Mouse (Mus musculus): ENCODE results near the gene Xrcc1. TPM values are rescaled to one million over a fixed set of nuclear protein-coding genes. Genes with fewer than 3 reads are reported as not detected.
A peak's percentile ranks its signal among the peaks of the same experiment; 100 is the strongest.

The Xrcc1 gene
- total RNA-seq (2012; rRNA removed) (128 and 136 TPM in 2 replicates), total RNA-seq (2014; rRNA removed) (81.7 and 86.3 TPM in 2 replicates), polyA plus RNA-seq (2012; ENCODE audit: insufficient read length, low read depth) (148 and 162 TPM in 2 replicates)

DNA sequence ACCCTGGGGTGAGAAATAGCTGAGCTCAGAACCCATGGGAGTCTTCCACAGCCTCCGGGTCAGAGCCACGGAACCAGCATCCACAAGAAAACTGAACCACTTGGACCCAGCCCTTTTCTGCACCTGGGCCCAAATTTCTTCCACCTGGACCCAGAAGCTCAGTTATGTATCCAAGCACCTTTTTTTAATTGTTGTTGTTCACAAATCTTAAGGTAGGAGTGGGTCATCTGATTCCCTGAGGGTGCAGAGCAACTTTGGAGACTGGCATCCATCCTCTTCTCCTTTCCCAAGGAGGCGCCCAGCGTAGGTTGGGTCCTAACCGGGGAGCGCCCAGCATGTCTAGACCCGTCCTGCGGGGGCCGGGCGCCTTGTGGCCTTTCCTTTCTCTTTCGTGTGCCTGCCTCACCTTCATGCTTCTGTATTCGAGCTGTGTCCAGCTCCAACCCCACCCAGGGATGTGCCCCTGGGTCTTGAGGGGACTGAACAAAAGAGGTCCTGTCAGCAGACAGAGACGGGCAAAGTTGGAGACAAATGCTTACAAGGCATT, at the start of gene Xrcc1, which contains the start of gene Pinlyp:
Gene Xrcc1, plus strand, starts transcription at position 222 of the 547 bp plus-strand sequence.
Gene Pinlyp, minus strand, starts transcription at position 51 of the 547 bp plus-strand sequence.
- dilution Hi-C loops (cut with MboI; ENCODE audit: extremely low pct_ligation_motif_present, extremely low pct_unique_long_range_greater_than_20kb, low sequenced_read_pairs): no loop called here
- Histone ChIP-seq H3K79me2 (replicated peaks; ENCODE audit: control insufficient read depth, extremely low read depth, insufficient read depth, poor library complexity, severe bottlenecking) (peaks cover 18% of the 10 kb centered on the region), H3K9ac (ENCODE audit: insufficient read depth, low read depth) (peak within 1 kb of the TSS; percentile 93), H3K27me3 (replicated peaks) (no peaks in the 10 kb centered on the region), H3K4me3 (replicated peaks in 1 of 3; ENCODE audit: low read depth in 2 of 3, low read length in 2 of 3, poor library complexity in 1 of 3) (peak within 1 kb of the TSS; percentile 70 to 97 (median 89)), H3K4me2 (ENCODE audit: insufficient read depth, low read depth, poor library complexity, severe bottlenecking) (peak within 1 kb of the TSS; percentile 71), H3K4me1 (ENCODE audit: control insufficient read depth in 1 of 2, insufficient read depth in 2 of 2) (peaks cover 3 to 45% of the 10 kb centered on the region in 2 experiments; a peak in 3 of 4 replicates), H3K9me3 (replicated peaks; ENCODE audit: low read length) (peaks cover 4% of the 10 kb centered on the region), H3K27ac (ENCODE audit: insufficient read depth, low read depth) (peak within 1 kb of the TSS; percentile 89), H3K36me3 (replicated peaks in 1 of 2; ENCODE audit: control insufficient read depth in 1 of 2, insufficient read depth in 1 of 2, low read length in 1 of 2) (peaks cover 16 to 35% of the 10 kb centered on the region in 2 experiments)
- TF ChIP-seq ZKSCAN1 (IDR thresholded peaks at IDR 0.05; ENCODE audit: borderline replicate concordance, low read depth, low read length) (no peak), POLR2A (IDR thresholded peaks at IDR 0.05; ENCODE audit: low read depth, low read length) (peak; percentile 10; the same call in 1 of the 2 replicates), MYC (IDR thresholded peaks at IDR 0.05; ENCODE audit: low read depth, low read length) (no peak), MAX (IDR thresholded peaks at IDR 0.05; ENCODE audit: low read length) (no peak), NELFE (IDR thresholded peaks at IDR 0.05; ENCODE audit: low read depth, low read length) (no peak), CHD1 (IDR thresholded peaks at IDR 0.05; ENCODE audit: low read depth, low read length) (peak; percentile 83; the same call in 1 of the 2 replicates), MAZ (IDR thresholded peaks at IDR 0.05; ENCODE audit: low read depth, low read length) (peak; percentile 53; the same call in 1 of the 2 replicates), MEF2A (IDR thresholded peaks at IDR 0.05; ENCODE audit: borderline replicate concordance, low read depth, low read length) (0 out of 2 replicates have a peak, but pooled peaks have one; percentile 10), POLR2AphosphoS2 (IDR thresholded peaks at IDR 0.05; ENCODE audit: low read depth, low read length) (no peak), IRF4 (IDR thresholded peaks at IDR 0.05; ENCODE audit: low read depth, low read length) (peak; percentile 32; the same call in 1 of the 2 replicates), EP300 (IDR thresholded peaks at IDR 0.05; ENCODE audit: low read length) (0 out of 2 replicates have a peak, but pooled peaks have one; percentile 34), ELF1 (IDR thresholded peaks at IDR 0.05; ENCODE audit: low read depth, low read length) (0 out of 2 replicates have a peak, but pooled peaks have one; percentile 15), JUND (conservative IDR thresholded peaks at IDR 0.05; ENCODE audit: low read depth, low read length) (no peak), E2F4 (IDR thresholded peaks at IDR 0.05; ENCODE audit: insufficient replicate concordance, low read depth, low read length) (no peak), UBTF (IDR thresholded peaks at IDR 0.05; ENCODE audit: low read depth, low read length) (no peak)
- in situ Hi-C loops (cut with MboI; ENCODE audit: low pct_ligation_motif_present, low pct_unique_long_range_greater_than_20kb, low sequenced_read_pairs): no loop called here
- DNase-seq (ENCODE audit: extremely low read depth): no peak

GRCm38 (mm10) chr7:24499856-24500577, 46.1 kb upstream of the Xrcc1 start:
- dilution Hi-C loops (cut with MboI; ENCODE audit: extremely low pct_ligation_motif_present, extremely low pct_unique_long_range_greater_than_20kb, low sequenced_read_pairs): no loop called here

More at GRCm38 (mm10) chr7:24499856-24500577, 46.1 kb upstream of the Xrcc1 start:
- Histone ChIP-seq H3K9me3 (replicated peaks; ENCODE audit: low read length) (peaks cover 10% of the 10 kb centered on the region), H3K4me3 (replicated peaks in 1 of 3; ENCODE audit: low read depth in 2 of 3, low read length in 2 of 3, poor library complexity in 1 of 3) (no peak overlapping the region), H3K36me3 (replicated peaks in 1 of 2; ENCODE audit: control insufficient read depth in 1 of 2, insufficient read depth in 1 of 2, low read length in 1 of 2) (no peaks in the 10 kb centered on the region), H3K27me3 (replicated peaks) (peaks cover 9% of the 10 kb centered on the region), H3K27ac (ENCODE audit: insufficient read depth, low read depth) (no peak overlapping the region), H3K79me2 (replicated peaks; ENCODE audit: control insufficient read depth, extremely low read depth, insufficient read depth, poor library complexity, severe bottlenecking) (no peaks in the 10 kb centered on the region), H3K9ac (ENCODE audit: insufficient read depth, low read depth) (no peak overlapping the region), H3K4me1 (ENCODE audit: control insufficient read depth in 1 of 2, insufficient read depth in 2 of 2) (peaks cover 0 to 13% of the 10 kb centered on the region in 2 experiments; a peak in 1 of 4 replicates), H3K4me2 (ENCODE audit: insufficient read depth, low read depth, poor library complexity, severe bottlenecking) (no peak overlapping the region)
- DNase-seq (ENCODE audit: extremely low read depth): no peak
- TF ChIP-seq RCOR1 (conservative IDR thresholded peaks at IDR 0.05; ENCODE audit: low read depth, low read length): no peak
- in situ Hi-C loops (cut with MboI; ENCODE audit: low pct_ligation_motif_present, low pct_unique_long_range_greater_than_20kb, low sequenced_read_pairs): no loop called here
